Mouse (Mus musculus) stomach, embryonic 15.5 days (tissue): ENCODE measurements around the gene Prkacb. TPM values are rescaled to one million over a fixed set of nuclear protein-coding genes. Genes with fewer than 3 reads are reported as not detected.
A peak's percentile ranks its signal among the peaks of the same experiment; 100 is the strongest.
"Not testable (repeated sequence)": the region's sequence is repeated elsewhere in the genome, so short reads cannot be mapped to it uniquely, and the experiment has no call there.

Experiments
- ATAC-seq: fragments of 200-750 bp; cut with Nextera tagmentation; 2 replicates; pipeline ENCODE4 v1.8.0; 2017; ENCODE audit warnings: low read depth, moderate number of reproducible peaks, moderate TSS enrichment; ENCODE audit not compliant: insufficient read depth, low FRiP score
- H3K27ac ChIP-seq: fragments of 300-500 bp; sonication (generic); 2 replicates; pipeline ENCODE4 v1.5.1; 2015; ENCODE audit warnings: mild to moderate bottlenecking, inconsistent platforms
- H3K27me3 ChIP-seq: fragments of 300-500 bp; sonication (generic); replicated peaks from 2 replicates; pipeline ENCODE4 v1.6.1; 2015; ENCODE audit warnings: inconsistent platforms
- H3K36me3 ChIP-seq: fragments of 300-500 bp; sonication (generic); 2 replicates; pipeline ENCODE4 v1.6.1; 2015; ENCODE audit warnings: inconsistent platforms
- H3K4me1 ChIP-seq: fragments of 300-500 bp; sonication (generic); 2 replicates; pipeline ENCODE4 v1.6.1; 2015; ENCODE audit warnings: inconsistent platforms
- H3K4me2 ChIP-seq: fragments of 300-500 bp; sonication (generic); 2 replicates; pipeline ENCODE4 v1.6.1; 2015; ENCODE audit warnings: mild to moderate bottlenecking, inconsistent platforms
- H3K4me3 ChIP-seq: fragments of 300-500 bp; sonication (generic); replicated peaks from 2 replicates; pipeline ENCODE4 v1.5.1; 2015; ENCODE audit warnings: inconsistent platforms
- H3K9ac ChIP-seq: fragments of 300-500 bp; sonication (generic); 2 replicates; pipeline ENCODE4 v1.6.1; 2015; ENCODE audit warnings: inconsistent platforms
- H3K9me3 ChIP-seq: fragments of 300-500 bp; sonication (generic); 2 replicates; pipeline ENCODE4 v1.6.1; 2016; ENCODE audit warnings: inconsistent platforms
- WGBS: fragments of 180-500 bp; shearing (Covaris S2); methylation state at CpG from one replicate; pipeline ENCODE4 v1.1.7; 2015; 5-methylcytosine and 5-hydroxymethylcytosine counted together
- polyA plus RNA-seq: library from polyadenylated mRNA; unstranded; fragments of >200 nt; fragmentation: Nextera tagmentation; extraction: Ambion mirVana; gene quantifications from 2 replicates; pipeline ENCODE4 v1.2.1, GENCODE M21; 2015

The Prkacb gene
- polyA plus RNA-seq, 1 experiment from 2014 or later = 51.5 TPM

DNA sequence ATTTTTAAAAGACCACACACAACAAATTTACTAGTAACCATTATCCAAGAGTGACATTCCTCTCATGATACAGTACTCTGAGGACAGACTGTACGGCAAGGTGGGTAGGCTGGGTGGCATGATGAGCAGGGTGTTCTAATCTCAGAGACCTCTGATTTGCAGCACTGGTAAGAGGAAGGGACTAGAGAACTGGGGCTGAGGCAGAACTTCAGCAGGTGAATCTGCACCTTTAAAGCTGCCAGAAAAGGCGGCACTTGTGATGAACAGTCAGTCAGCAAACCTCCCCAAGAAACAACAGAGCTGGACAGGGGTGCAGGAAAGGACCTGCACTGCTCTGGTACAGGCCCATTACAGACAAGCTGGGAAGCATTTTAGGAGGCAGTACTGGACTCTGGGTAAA is 41.9 kb downstream of the Prkacb start:
- Histone ChIP-seq H3K4me3 (no peak overlapping the region), H3K27me3 (no peaks in the 10 kb centered on the region), H3K4me1 (peaks cover 4% of the 10 kb centered on the region), H3K9ac (no peak overlapping the region), H3K27ac (no peak overlapping the region), H3K36me3 (no peaks in the 10 kb centered on the region), H3K9me3 (no peaks in the 10 kb centered on the region), H3K4me2 (no peak overlapping the region)
- WGBS = 75% methylated on average over 2 of the region's 2 CpGs
- ATAC-seq = no peak

DNA sequence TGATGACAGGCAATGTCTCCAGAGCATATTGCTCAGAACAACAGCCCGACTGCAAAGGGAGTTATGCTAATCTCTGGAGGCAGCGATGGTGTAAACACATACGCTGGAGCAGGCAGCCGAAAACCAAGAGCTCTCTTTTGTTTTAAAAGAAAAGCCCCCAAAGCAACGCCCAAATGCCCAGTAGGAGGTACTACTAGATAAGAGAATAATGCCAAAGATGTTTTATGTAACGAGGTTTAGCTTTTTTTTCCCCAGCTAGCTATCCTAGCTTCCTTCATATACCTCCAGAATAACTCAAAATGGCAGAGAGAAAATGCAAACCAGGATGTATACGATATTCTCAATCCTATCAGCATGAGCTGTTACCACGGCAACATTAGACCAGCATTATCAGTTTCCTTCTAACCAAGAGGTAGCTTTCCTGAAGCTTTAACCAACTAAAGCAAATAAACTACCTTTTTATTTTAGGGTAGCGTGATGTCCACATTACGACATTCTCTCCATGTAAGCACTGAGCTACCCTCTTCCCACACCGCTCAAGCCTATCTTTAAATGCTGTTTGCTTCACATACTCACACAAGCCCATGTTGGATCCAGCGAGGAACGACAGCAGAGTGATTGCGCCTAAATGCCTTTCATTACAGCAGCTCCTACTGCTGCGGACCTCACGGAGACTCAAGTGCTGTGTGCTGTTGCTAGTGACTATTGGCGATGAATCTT is 42.7 kb downstream of the Prkacb start:
- H3K4me1 ChIP-seq = peaks cover 4% of the 10 kb centered on the region
- ATAC-seq = no peak
- peak overlapping the region; percentile 7 for H3K4me3 ChIP-seq
- H3K9me3 ChIP-seq = no peaks in the 10 kb centered on the region
- H3K9ac ChIP-seq = no peak overlapping the region
- H3K4me2 ChIP-seq = peak overlapping the region; percentile 34
- no peaks in the 10 kb centered on the region for H3K27me3 ChIP-seq
- 24% methylated on average over 17 of the region's 17 CpGs for WGBS
- no peak overlapping the region for H3K27ac ChIP-seq
- no peaks in the 10 kb centered on the region for H3K36me3 ChIP-seq

DNA sequence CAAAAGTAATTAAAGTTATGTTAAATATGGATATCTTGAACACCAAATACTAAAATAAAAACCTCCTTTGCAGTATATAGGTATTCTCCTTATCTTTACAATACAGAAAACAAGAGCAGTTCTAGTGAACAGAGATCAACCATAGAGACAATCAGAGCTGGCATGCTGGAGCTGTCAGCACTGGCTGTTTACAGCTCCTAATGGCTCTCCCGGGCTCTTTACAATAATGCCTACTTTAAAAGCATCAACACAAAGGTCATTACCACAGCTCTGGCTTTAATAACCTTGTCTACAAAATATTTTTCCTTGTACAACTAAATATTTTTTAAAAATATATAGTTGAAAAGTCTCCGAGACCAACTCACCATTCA is 43.2 kb downstream of the Prkacb start:
- 33% methylated on average over 2 of the region's 2 CpGs for WGBS
- Histone ChIP-seq H3K4me2 (peak overlapping the region; percentile 34), H3K4me3 (no peak overlapping the region)

DNA sequence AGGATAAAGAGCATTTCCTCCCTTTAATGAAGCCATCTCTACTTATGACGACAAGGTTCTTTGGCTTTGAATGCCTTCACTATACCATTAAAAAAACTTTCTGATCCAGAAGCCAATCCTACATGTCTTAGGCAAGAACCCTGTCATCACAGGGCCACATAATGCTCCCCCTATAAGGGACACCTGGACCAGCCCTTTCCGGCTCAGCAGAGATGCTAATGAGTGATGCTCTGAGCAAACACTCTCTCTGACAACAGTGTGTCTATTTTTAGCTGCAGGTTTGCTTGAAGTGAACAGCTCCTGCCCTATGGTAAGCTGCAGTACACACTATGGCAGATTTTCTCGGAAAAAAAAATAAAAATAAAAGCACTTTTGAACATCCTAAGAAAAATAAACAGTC is 43.9 kb downstream of the Prkacb start:
- Histone ChIP-seq H3K9me3 (no peaks in the 10 kb centered on the region), H3K4me1 (peaks cover 4% of the 10 kb centered on the region), H3K9ac (no peak overlapping the region), H3K4me2 (no peak overlapping the region), H3K27ac (no peak overlapping the region), H3K27me3 (no peaks in the 10 kb centered on the region), H3K4me3 (no peak overlapping the region), H3K36me3 (no peaks in the 10 kb centered on the region)
- WGBS = 69% methylated on average over 3 of the region's 3 CpGs
- no peak for ATAC-seq

More for the DNA sequence above, 43.2 kb downstream of the Prkacb start:
- no peak for ATAC-seq
- Histone ChIP-seq H3K27me3 (no peaks in the 10 kb centered on the region), H3K4me1 (peaks cover 4% of the 10 kb centered on the region), H3K9ac (no peak overlapping the region), H3K9me3 (no peaks in the 10 kb centered on the region), H3K36me3 (no peaks in the 10 kb centered on the region), H3K27ac (no peak overlapping the region)

GRCm38 (mm10) chr3:146768360-146768759 is 44.4 kb downstream of the Prkacb start:
- Histone ChIP-seq H3K4me1 (peaks cover 4% of the 10 kb centered on the region), H3K36me3 (no peaks in the 10 kb centered on the region), H3K4me2 (no peak overlapping the region), H3K27ac (no peak overlapping the region), H3K9me3 (no peaks in the 10 kb centered on the region), H3K9ac (no peak overlapping the region), H3K27me3 (no peaks in the 10 kb centered on the region), H3K4me3 (no peak overlapping the region)
- no peak for ATAC-seq
- WGBS = 87% methylated on average over 5 of the region's 5 CpGs

DNA sequence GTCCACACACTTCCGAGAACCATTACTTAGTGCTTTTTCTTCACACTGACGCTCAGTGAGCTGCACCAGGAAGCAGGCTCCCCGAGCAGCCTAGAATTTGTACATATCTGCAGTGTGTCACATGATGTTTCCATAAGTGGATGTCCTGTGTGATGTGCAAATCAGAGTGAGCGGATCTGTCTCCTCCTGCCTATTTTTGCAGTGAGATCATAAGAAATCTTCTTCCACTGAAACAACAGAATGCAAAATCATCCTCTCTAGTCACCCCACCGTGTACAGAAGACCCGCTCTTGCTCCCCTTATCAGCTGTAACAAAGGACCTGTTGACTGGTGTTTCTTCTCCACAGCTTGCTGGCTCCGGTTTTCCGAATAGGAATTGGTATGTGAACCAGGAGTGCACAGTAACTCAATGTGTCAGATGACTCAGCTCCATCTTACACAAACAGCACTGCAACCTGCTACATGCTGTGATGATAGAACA is 46.0 kb downstream of the Prkacb start:
- Histone ChIP-seq H3K4me3 (no peak overlapping the region), H3K9ac (no peak overlapping the region), H3K4me2 (no peak overlapping the region), H3K9me3 (no peaks in the 10 kb centered on the region), H3K4me1 (peaks cover 4% of the 10 kb centered on the region), H3K27me3 (no peaks in the 10 kb centered on the region), H3K27ac (no peak overlapping the region), H3K36me3 (no peaks in the 10 kb centered on the region)
- WGBS = 60% methylated on average over 8 of the region's 8 CpGs
- peak; percentile 41; the same call in 1 of the 2 replicates for ATAC-seq

DNA sequence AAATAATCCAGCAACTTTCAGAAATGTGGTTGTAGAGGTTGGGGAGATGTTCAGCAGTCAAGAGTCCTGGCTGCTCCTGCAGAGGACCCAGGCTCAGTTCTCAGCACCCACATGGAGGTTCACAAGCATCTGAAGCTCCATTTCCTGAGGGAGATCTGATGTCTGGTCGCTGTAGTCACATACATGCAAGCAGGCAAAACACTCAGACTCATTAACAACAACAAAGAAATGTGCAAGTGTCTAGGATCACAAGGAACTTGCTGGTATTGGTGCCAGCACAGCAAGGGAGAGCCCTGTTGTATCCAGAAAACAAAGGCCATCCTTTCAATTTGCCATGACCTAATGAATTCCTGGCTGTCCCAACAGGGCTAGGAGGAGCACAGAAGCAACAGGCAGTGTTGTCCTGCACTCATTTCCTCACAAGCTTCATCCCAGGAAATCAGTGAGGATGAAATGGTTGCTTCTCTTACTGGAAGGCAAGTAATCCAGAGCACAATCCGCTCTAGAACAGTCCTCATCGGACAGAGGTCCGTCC is 46.7 kb downstream of the Prkacb start:
- ATAC-seq = no peak
- Histone ChIP-seq H3K4me1 (peaks cover 4% of the 10 kb centered on the region), H3K9ac (no peak overlapping the region), H3K36me3 (no peaks in the 10 kb centered on the region), H3K27me3 (no peaks in the 10 kb centered on the region), H3K9me3 (no peaks in the 10 kb centered on the region), H3K4me3 (no peak overlapping the region), H3K4me2 (no peak overlapping the region), H3K27ac (no peak overlapping the region)
- WGBS = 94% methylated on average over 4 of the region's 4 CpGs

GRCm38 (mm10) chr3:146764871-146765529 is 47.8 kb downstream of the Prkacb start:
- H3K9me3 ChIP-seq = no peaks in the 10 kb centered on the region
- H3K36me3 ChIP-seq = no peaks in the 10 kb centered on the region
- H3K9ac ChIP-seq = no peak overlapping the region
- no peaks in the 10 kb centered on the region for H3K4me1 ChIP-seq
- H3K4me2 ChIP-seq = no peak overlapping the region
- H3K27me3 ChIP-seq = no peaks in the 10 kb centered on the region
- 89% methylated on average over 3 of the region's 3 CpGs for WGBS
- peak; percentile 74; the same call in 1 of the 2 replicates for ATAC-seq
- H3K27ac ChIP-seq = no peak overlapping the region
- no peak overlapping the region for H3K4me3 ChIP-seq

DNA sequence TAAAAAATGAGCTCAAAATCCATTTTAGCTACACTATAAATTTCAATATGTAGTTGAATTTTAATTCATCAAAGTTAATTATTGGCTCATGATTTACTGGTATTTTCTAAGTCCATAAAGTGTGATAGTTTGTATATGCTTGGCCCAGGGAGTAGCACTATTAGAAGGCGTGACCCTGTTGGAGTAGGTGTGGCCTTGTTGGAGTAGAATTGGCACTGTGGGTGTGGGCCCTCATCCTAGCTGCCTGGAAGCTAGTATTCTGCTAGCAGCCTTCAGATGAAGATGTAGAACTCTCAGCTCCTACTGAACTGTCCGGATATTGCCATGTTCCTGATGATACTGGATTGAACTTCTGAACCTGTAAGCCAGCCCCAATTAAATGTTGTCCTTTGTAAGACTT is 49.7 kb downstream of the Prkacb start:
- H3K4me2 ChIP-seq, H3K9ac ChIP-seq, ATAC-seq, H3K4me3 ChIP-seq, H3K9me3 ChIP-seq, H3K36me3 ChIP-seq, H3K27me3 ChIP-seq, H3K4me1 ChIP-seq, H3K27ac ChIP-seq: not testable (repeated sequence)
- WGBS = 84% methylated on average over 2 of the region's 2 CpGs

GRCm38 (mm10) chr3:146761276-146761675 is 51.5 kb downstream of the Prkacb start:
- no peaks in the 10 kb centered on the region for H3K9me3 ChIP-seq
- H3K9ac ChIP-seq = no peak overlapping the region
- no peak for ATAC-seq
- H3K4me1 ChIP-seq = no peaks in the 10 kb centered on the region
- no peaks in the 10 kb centered on the region for H3K27me3 ChIP-seq
- H3K4me2 ChIP-seq = no peak overlapping the region
- WGBS = 88% methylated on average over 9 of the region's 9 CpGs
- H3K4me3 ChIP-seq = no peak overlapping the region
- H3K36me3 ChIP-seq = no peaks in the 10 kb centered on the region
- H3K27ac ChIP-seq = no peak overlapping the region

DNA sequence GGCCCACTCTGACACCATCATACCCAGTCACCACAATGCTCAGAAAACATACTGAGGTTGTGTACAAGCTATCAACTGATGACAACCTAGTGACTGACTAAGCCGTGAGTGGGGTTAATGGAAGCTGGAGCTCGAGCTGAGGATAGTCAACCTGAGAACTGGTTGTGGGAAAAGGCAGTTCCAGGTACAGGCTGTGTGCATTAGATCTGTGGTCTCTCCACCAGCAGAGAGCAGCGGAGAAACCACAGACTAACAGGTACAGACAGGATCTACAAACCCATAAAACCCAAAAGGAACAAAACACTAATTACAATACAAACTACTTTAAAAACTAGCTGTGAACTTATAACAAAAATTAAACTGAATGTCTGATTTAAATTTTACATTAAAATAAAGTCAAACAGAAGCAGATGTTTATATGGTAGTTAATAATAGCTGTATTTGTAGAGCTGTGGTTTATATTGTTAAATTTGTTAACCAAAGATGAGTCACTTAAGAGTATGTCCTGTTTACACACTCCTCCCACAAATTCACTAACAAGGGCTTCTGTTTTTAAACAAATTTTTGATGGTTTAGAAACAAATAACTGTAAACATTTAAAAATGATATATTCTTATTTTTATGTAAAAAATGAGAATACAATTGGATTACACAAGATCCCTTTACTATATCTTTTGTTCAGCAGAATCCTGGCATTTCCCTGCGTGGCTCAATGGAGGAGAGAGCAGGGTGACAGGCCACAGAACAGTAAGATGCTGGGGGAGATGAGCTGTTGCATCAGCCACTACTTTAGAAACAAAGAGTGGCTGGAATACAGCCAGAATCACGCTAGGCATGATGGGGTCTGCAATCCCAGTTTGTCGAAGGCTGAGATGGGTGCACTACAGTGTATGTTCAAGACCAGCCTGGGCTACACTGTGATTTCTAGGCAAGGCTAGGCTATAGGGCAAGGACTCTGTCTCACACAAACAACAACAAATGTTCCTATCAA is 54.5 kb downstream of the Prkacb start:
- Histone ChIP-seq H3K27ac (no peak overlapping the region), H3K4me1 (no peaks in the 10 kb centered on the region), H3K27me3 (no peaks in the 10 kb centered on the region), H3K4me3 (no peak overlapping the region), H3K4me2 (no peak overlapping the region), H3K9ac (no peak overlapping the region), H3K9me3 (no peaks in the 10 kb centered on the region), H3K36me3 (no peaks in the 10 kb centered on the region)
- WGBS = 73% methylated on average over 6 of the region's 6 CpGs
- ATAC-seq = no peak
